Mouse (Mus musculus): Measurements from ENCODE around the gene Tmbim7. TPM values are rescaled to one million over a fixed set of nuclear protein-coding genes. Genes with fewer than 3 reads are reported as not detected.
A peak's percentile ranks its signal among the peaks of the same experiment; 100 is the strongest.
"Not testable (repeated sequence)": the region's sequence is repeated elsewhere in the genome, so short reads cannot be mapped to it uniquely, and the experiment has no call there.

The Tmbim7 gene
- polyA plus RNA-seq, 1 experiment from 2014 or later = not detected

- H3K4me1 ChIP-seq = peaks cover 7% of the 10 kb centered on the region
- H3K9me3 ChIP-seq = no peaks in the 10 kb centered on the region
- 78% methylated on average over 6 of the region's 6 CpGs for WGBS
- H3K27ac ChIP-seq = no peak overlapping the region
- no peak overlapping the region for H3K4me2 ChIP-seq
- no peak overlapping the region for H3K9ac ChIP-seq
- H3K27me3 ChIP-seq = no peaks in the 10 kb centered on the region
- no peak overlapping the region for H3K4me3 ChIP-seq
- ATAC-seq (ENCODE audit: borderline replicate concordance, extremely low read depth, low FRiP score, low TSS enrichment) = no peak
- H3K36me3 ChIP-seq = peaks cover 35% of the 10 kb centered on the region
These were observed 5.7 kb upstream of the Tmbim7 start for GRCm38 (mm10) chr5:3645326-3645725.

GRCm38 (mm10) chr5:3646539-3646938 lies 4.4 kb upstream of the Tmbim7 start:
- Histone ChIP-seq H3K9me3 (no peaks in the 10 kb centered on the region), H3K4me1 (peaks cover 7% of the 10 kb centered on the region), H3K36me3 (peaks cover 27% of the 10 kb centered on the region), H3K27ac (no peak overlapping the region; the same call in 1 of the 2 replicates), H3K4me2 (peak overlapping the region; percentile 56), H3K9ac (peak overlapping the region; percentile 83), H3K27me3 (no peaks in the 10 kb centered on the region), H3K4me3 (peak overlapping the region; percentile 98)
- WGBS = 18% methylated on average over 6 of the region's 6 CpGs
- no peak for ATAC-seq (ENCODE audit: borderline replicate concordance, extremely low read depth, low FRiP score, low TSS enrichment)

DNA sequence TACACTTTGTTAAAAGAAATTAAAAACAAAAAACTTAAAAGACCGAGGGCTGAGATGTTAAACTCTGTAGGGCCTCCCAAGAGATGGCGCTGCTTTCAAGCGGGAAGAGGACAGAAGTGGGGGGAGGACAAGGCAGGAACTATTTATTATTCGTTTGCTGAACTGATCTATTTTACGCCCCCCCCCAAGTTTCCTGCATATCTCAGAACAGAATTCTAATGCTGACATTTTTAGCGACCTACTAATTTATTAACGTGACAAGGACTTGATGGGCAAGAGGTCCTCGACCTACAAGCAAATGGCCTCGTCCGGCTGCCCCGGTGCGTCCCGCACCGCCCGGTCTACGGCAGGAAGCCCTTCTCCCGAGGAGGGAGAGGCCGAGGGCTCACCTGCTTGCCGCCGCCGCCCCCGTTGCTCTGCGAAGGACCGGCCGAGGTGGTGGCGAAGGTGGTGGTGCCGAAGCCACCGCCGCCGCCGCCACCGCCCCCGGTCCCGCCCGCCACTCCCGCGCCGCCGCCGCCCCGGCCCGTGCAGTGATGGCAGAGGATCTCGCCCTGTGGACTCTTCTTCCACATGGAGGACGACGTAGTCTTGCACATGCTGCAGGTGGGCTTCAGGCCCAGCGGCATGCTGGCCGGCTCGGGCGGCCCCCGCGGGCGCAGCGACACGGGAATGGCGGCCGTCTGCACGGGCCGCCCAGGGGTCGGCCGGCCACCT lies 3.8 kb upstream of the Tmbim7 start:
- H3K36me3 ChIP-seq = peaks cover 21% of the 10 kb centered on the region
- H3K4me3 ChIP-seq = peak overlapping the region; percentile 98
- peaks cover 7% of the 10 kb centered on the region for H3K4me1 ChIP-seq
- H3K9ac ChIP-seq = peak overlapping the region; percentile 83
- H3K4me2 ChIP-seq = peak overlapping the region; percentile 56
- no peaks in the 10 kb centered on the region for H3K27me3 ChIP-seq
- ATAC-seq (ENCODE audit: borderline replicate concordance, extremely low read depth, low FRiP score, low TSS enrichment) = peak; percentile 65
- no peaks in the 10 kb centered on the region for H3K9me3 ChIP-seq
- under 1% methylated on average over 48 of the region's 60 CpGs for WGBS
- peak overlapping the region; percentile 95 for H3K27ac ChIP-seq

- Histone ChIP-seq H3K27me3 (no peaks in the 10 kb centered on the region), H3K27ac (peak overlapping the region; percentile 95), H3K4me3 (peak overlapping the region; percentile 98), H3K9me3 (no peaks in the 10 kb centered on the region), H3K36me3 (peaks cover 18% of the 10 kb centered on the region), H3K9ac (peak overlapping the region; percentile 83), H3K4me2 (peak overlapping the region; percentile 56), H3K4me1 (peaks cover 7% of the 10 kb centered on the region)
- peak; percentile 96 for ATAC-seq (ENCODE audit: borderline replicate concordance, extremely low read depth, low FRiP score, low TSS enrichment)
- WGBS = 1% methylated on average over 35 of the region's 46 CpGs
These were observed 3.3 kb upstream of the Tmbim7 start for GRCm38 (mm10) chr5:3647708-3648121.

DNA sequence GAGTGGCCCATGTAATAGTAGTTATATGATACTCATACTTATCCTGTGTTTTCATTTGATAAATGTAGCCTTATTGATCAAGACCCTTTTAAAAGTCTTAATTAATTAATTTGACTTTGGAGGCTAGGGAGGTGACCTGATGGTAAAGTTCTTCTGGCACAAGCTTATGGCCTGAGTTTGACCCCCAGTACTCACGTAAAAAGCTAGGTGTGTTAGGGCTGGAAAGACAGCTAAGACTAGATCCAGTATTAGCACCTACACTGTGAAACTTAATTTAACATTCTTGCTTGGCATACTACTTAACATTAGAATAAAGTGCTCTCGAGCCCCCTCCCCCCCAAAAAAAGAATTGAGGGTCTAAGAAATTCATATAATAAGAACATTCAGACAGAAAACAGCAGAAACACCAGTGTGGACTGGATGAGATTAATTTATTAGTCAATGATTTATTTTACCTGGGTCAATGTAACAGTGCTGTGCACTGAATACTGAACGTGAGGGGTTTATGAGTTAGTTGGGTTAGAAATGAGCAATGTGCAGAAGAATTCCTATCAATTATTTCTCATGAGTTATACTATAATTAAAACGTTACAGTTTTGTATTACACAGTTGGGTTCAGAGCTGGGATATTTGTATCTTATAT lies 2.7 kb upstream of the Tmbim7 start:
- Histone ChIP-seq H3K4me3 (peak overlapping the region; percentile 7; the same call in 1 of the 2 replicates), H3K4me1 (peaks cover 7% of the 10 kb centered on the region), H3K9ac (no peak overlapping the region), H3K4me2 (peak overlapping the region; percentile 56; the same call in 1 of the 2 replicates), H3K27ac (no peak overlapping the region), H3K9me3 (no peaks in the 10 kb centered on the region), H3K36me3 (peaks cover 14% of the 10 kb centered on the region), H3K27me3 (no peaks in the 10 kb centered on the region)
- 38% methylated on average over 4 of the region's 4 CpGs for WGBS
- no peak for ATAC-seq (ENCODE audit: borderline replicate concordance, extremely low read depth, low FRiP score, low TSS enrichment)

DNA sequence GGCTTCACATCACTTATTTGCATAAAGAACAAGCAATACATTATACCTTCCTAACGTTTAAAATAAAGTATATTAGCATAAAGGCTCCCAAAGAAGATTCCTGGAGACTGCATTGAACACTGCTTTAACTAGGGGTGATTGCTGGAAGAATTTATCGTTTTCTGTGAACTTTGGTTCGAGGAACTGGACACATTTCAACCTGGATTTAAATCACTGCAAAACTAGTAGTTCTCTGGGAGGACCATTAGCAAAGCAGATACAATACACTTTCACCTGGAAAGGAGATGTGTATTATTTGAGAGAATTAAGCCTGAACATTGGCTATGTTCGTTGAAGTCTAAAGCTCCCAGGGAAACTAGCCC lies 2.2 kb upstream of the Tmbim7 start:
- peaks cover 7% of the 10 kb centered on the region for H3K4me1 ChIP-seq
- H3K9me3 ChIP-seq = no peaks in the 10 kb centered on the region
- H3K27me3 ChIP-seq = no peaks in the 10 kb centered on the region
- H3K9ac ChIP-seq = no peak overlapping the region
- ATAC-seq (ENCODE audit: borderline replicate concordance, extremely low read depth, low FRiP score, low TSS enrichment) = no peak
- peaks cover 12% of the 10 kb centered on the region for H3K36me3 ChIP-seq
- H3K27ac ChIP-seq = no peak overlapping the region
- no peak overlapping the region for H3K4me2 ChIP-seq
- no peak overlapping the region for H3K4me3 ChIP-seq
- WGBS = 71% methylated on average over 4 of the region's 4 CpGs

- Histone ChIP-seq H3K4me2 (no peak overlapping the region), H3K27ac (no peak overlapping the region), H3K36me3 (no peaks in the 10 kb centered on the region), H3K9ac (no peak overlapping the region), H3K27me3 (no peaks in the 10 kb centered on the region), H3K9me3 (no peaks in the 10 kb centered on the region), H3K4me3 (no peak overlapping the region), H3K4me1 (no peaks in the 10 kb centered on the region)
- 85% methylated on average over 5 of the region's 5 CpGs for WGBS
- ATAC-seq (ENCODE audit: borderline replicate concordance, extremely low read depth, low FRiP score, low TSS enrichment) = no peak
These were observed 640 bp downstream of the Tmbim7 start for GRCm38 (mm10) chr5:3651621-3652020.

DNA sequence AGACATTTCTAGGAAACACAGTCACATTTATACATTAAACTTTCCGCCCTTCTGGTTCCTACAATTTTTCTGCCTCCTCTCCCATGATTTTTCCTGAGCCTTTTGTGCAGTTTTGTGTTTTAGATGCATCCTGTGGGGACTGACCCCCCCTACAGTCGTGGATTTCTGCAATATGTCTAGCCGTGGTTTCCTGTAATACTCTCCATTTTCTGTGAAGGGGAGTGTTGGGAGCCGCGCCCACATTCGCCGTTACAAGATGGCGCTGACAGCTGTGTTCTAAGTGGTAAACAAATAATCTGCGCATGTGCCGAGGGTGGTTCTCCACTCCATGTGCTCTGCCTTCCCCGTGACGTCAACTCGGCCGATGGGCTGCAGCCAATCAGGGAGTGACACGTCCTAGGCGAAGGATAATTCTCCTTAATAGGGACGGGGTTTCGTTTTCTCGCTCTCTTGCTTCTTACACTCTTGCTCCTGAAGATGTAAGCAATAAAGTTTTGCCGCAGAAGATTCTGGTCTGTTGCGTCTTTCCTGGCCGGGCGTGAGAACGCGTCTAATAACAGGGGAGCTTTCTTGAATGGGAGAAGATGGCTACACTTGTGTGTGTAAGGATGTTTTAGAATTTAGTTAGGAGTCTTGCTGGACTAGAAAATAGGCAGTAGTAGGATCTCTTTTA lies 2.1 kb downstream of the Tmbim7 start:
- not testable (repeated sequence) for H3K4me3 ChIP-seq; H3K9ac ChIP-seq; H3K4me2 ChIP-seq; H3K27me3 ChIP-seq; ATAC-seq (ENCODE audit: borderline replicate concordance, extremely low read depth, low FRiP score, low TSS enrichment); H3K4me1 ChIP-seq; H3K36me3 ChIP-seq; H3K27ac ChIP-seq; H3K9me3 ChIP-seq
- 87% methylated on average over 18 of the region's 25 CpGs for WGBS

- WGBS = 87% methylated on average over 4 of the region's 4 CpGs
- H3K4me1 ChIP-seq = no peaks in the 10 kb centered on the region
- H3K9me3 ChIP-seq = no peaks in the 10 kb centered on the region
- H3K4me2 ChIP-seq = no peak overlapping the region
- no peak overlapping the region for H3K4me3 ChIP-seq
- no peaks in the 10 kb centered on the region for H3K27me3 ChIP-seq
- no peak for ATAC-seq (ENCODE audit: borderline replicate concordance, extremely low read depth, low FRiP score, low TSS enrichment)
- no peak overlapping the region for H3K27ac ChIP-seq
- no peaks in the 10 kb centered on the region for H3K36me3 ChIP-seq
- H3K9ac ChIP-seq = no peak overlapping the region
These were observed 2.8 kb downstream of the Tmbim7 start for GRCm38 (mm10) chr5:3653801-3654200.

DNA sequence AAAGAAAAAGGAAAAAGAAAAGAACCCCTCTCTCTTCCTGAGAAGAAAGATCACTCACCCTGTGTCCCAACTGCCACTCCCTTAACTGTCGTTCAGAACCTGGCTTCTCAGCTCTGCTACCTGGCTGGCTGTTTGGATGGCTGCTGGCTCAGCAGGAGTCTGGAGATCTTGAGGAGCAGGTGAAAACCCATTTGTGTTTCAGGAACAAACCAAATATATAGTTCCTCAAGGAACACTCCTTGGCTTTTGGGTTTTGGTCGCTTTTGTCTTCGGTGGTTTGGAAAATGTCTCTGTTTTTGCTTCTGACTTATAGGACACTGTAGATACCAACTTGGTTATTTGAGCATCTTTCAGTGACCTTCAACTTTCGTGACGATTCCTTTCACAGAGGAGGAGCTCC lies 6.1 kb downstream of the Tmbim7 start, which contains the start of gene Gatad1:
TSS of gene Gatad1 (minus strand) at position 101 of the 400 bp plus-strand sequence.
- Histone ChIP-seq H3K4me2 (no peak within 1 kb of the TSS), H3K4me1 (no peaks in the 10 kb centered on the region), H3K36me3 (no peaks in the 10 kb centered on the region), H3K9ac (no peak within 1 kb of the TSS), H3K9me3 (no peaks in the 10 kb centered on the region), H3K4me3 (no peak within 1 kb of the TSS), H3K27ac (no peak within 1 kb of the TSS), H3K27me3 (no peaks in the 10 kb centered on the region)
- ATAC-seq (ENCODE audit: borderline replicate concordance, extremely low read depth, low FRiP score, low TSS enrichment) = no peak
- 73% methylated on average over 5 of the region's 5 CpGs for WGBS

DNA sequence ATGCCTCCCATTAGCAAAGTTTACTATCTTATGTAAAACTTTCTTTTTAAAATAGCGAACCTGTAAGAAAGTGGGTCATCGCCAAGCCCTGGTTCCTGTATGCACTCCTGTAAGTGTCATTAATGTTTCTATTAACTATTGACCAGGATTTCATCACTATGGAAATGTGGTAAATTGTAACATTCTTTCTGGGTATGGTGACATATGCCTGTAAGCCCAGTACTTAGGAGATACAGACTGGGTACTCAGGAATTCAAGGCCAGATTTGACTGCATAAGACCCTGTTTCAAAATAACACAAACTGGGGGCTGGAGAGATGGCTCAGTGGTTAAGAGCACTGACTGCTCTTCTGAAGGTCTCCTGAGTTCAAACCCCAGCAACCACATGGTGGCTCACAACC lies 14.2 kb downstream of the Tmbim7 start:
- no peaks in the 10 kb centered on the region for H3K4me1 ChIP-seq
- no peaks in the 10 kb centered on the region for H3K27me3 ChIP-seq
- H3K36me3 ChIP-seq = no peaks in the 10 kb centered on the region
- WGBS = 92% methylated on average over 2 of the region's 2 CpGs
- no peak overlapping the region for H3K9ac ChIP-seq
- H3K27ac ChIP-seq = no peak overlapping the region
- no peak overlapping the region for H3K4me3 ChIP-seq
- no peak overlapping the region for H3K4me2 ChIP-seq
- no peak for ATAC-seq (ENCODE audit: borderline replicate concordance, extremely low read depth, low FRiP score, low TSS enrichment)
- no peaks in the 10 kb centered on the region for H3K9me3 ChIP-seq

DNA sequence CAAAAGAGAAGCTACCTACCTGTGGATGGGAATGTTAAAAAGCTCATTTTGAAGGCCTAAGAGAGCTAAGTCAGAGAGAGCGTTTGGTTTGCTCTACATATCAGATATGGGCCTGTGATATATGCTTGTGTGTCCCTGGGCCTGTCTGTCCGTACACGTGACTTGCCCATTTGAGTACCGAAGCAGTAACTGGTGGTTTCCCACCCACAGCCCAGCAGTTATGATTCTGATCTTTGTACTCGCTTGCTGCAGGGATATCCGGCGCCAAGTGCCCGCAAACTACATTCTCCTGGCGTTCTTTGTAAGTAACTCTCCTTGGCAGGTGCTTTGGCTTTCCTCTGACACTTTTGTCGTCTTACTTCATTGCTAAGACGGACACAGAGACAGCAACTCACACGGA lies 15.6 kb downstream of the Tmbim7 start:
- no peak overlapping the region for H3K27ac ChIP-seq
- 77% methylated on average over 12 of the region's 12 CpGs for WGBS
- no peak overlapping the region for H3K4me2 ChIP-seq
- no peak overlapping the region for H3K4me3 ChIP-seq
- H3K36me3 ChIP-seq = no peaks in the 10 kb centered on the region
- no peaks in the 10 kb centered on the region for H3K4me1 ChIP-seq
- no peaks in the 10 kb centered on the region for H3K9me3 ChIP-seq
- H3K27me3 ChIP-seq = no peaks in the 10 kb centered on the region
- H3K9ac ChIP-seq = no peak overlapping the region
- ATAC-seq (ENCODE audit: borderline replicate concordance, extremely low read depth, low FRiP score, low TSS enrichment) = no peak

Measured in lung, embryonic 15.5 days (tissue).